Mouse (Mus musculus) G1E (cell line): ENCODE results near the gene Prcd.

Experiments used
- CTCF ChIP-seq: IDR thresholded peaks from 2 replicates; pipeline ENCODE4 v1.5.1; 2012; ENCODE audit warnings: low read depth, low read length, inconsistent platforms, mixed read lengths
- GATA1 ChIP-seq: IDR thresholded peaks from 2 replicates; pipeline ENCODE4 v1.6.1; 2012; ENCODE audit warnings: borderline replicate concordance, low read length, inconsistent platforms, mixed read lengths
- TAL1 ChIP-seq: conservative IDR thresholded peaks from 2 replicates; pipeline ENCODE4 v1.6.1; 2012; ENCODE audit warnings: low read depth, low read length, inconsistent platforms, mixed read lengths

GRCm38 (mm10) chr11:116696426-116696825 is 43.1 kb downstream of the Prcd start:
- TF ChIP-seq CTCF (no peak), GATA1 (no peak), TAL1 (no peak)
